Mouse (Mus musculus) heart, adult 2 months (tissue): ENCODE measurements at regions not wholly inside any gene's neighbourhood (a gene's known extent, or its start where the extent isn't known, plus 50 kb on each side); places are given as distances from the start of the nearest gene placed in this dataset.

Experiments
- CTCF ChIP-seq: fragments of 200-600 bp; IDR thresholded peaks from 2 replicates; pipeline ENCODE4 v1.8.1; 2022; ENCODE audit warnings: antibody characterized with exemption, mild to moderate bottlenecking, moderate library complexity
- EP300 ChIP-seq: fragments of 200-500 bp; IDR thresholded peaks from 2 replicates; pipeline ENCODE4 v1.6.1; 2011; ENCODE audit warnings: low read depth, low read length, control low read depth; ENCODE audit not compliant: insufficient read depth
- POLR2A ChIP-seq: fragments of 200-500 bp; IDR thresholded peaks from 2 replicates; pipeline ENCODE4 v1.6.1; 2011; ENCODE audit warnings: mild to moderate bottlenecking, low read depth, low read length, control low read depth; ENCODE audit not compliant: insufficient read depth

DNA sequence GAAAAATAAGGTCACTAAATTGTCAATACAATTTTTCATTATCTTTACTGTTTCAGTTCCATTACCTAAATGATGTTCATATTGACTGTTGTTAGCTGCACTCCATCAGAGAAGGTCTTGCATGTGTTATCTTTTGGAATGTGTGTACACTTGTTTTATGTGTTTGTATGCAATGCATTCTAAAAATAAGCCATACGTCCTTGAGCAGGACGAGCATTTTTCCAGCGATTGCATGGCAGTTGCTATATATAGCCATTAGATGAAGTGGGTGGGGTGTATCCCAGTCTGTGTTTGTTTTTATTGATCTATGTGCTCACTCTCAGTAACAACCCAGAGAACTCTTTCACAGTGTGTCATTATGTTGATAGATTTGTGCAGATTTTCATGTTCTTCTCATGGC, 132.8 kb downstream of the Plk2 start:
- TF ChIP-seq POLR2A = no peak
- no peak for TF ChIP-seq CTCF
- no peak for TF ChIP-seq EP300
